Mouse (Mus musculus) hindlimb bud, embryonic 11.5 days (tissue): ENCODE results near the gene Vwa8.

ENCODE experiments used
- DNase-seq: peaks from one replicate; pipeline ENCODE4 v3.0.0-alpha.2; 2012; ENCODE audit warnings: low read depth, low spot score; ENCODE audit errors: extremely low spot score

The Vwa8 gene

DNA sequence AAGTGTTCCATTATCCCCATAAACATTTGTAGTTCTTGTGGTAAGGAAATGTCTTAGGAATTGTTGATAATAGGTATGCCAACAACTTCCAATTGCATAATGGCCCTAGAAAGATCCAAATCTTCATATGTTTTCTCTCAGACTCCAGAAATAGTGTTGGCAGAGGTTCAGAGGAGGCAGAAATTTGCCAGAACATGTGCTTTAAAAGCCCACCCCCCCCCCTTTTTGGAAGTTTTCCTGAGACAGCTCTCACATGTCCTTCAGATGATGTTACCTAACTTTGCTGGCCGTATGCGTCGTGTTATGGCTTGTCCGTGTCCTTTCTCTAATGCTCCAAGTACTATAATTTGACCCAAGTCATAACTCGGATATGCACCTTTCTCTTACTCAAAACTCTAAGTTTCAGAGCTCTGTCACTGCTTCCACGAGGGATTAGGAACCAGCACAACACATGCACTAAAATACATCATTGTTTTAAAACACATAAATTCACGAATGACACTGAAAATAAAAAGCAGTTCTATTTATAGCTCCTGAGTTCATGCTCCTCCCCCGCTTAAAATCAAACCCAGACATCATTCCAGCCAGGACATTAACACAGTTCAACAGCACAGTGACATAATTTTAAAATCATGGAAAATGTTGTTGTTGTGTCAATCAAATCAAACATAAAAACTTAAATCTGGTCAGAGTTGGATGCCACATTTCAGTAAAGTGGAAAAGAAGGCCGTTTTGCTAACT is 227.9 kb downstream of the Vwa8 start:
- peak; percentile 33 for DNase-seq

GRCm38 (mm10) chr14:79083573-79083972 is 234.7 kb downstream of the Vwa8 start:
- no peak for DNase-seq

GRCm38 (mm10) chr14:79086006-79086405 is 237.2 kb downstream of the Vwa8 start:
- DNase-seq = no peak

DNA sequence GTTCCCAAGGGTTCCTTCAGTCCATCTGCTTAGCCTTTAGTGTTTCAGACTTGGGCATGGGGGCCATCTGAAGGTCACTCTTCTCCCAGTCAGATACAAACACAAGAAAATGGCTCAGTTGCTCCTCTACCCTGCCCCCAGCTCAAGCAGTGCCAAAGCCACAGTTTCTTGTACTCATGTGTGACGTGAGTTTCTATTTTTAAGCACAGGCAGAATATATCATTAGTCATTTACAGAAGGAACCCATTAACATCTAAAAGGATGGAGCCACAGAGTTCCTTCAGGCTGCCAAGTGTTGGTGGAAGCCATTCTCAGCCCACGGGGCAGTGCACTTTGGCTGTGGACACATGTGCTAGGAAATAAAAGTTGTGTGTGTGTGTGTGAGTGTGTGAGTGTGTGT is 240.6 kb downstream of the Vwa8 start:
- DNase-seq = no peak

DNA sequence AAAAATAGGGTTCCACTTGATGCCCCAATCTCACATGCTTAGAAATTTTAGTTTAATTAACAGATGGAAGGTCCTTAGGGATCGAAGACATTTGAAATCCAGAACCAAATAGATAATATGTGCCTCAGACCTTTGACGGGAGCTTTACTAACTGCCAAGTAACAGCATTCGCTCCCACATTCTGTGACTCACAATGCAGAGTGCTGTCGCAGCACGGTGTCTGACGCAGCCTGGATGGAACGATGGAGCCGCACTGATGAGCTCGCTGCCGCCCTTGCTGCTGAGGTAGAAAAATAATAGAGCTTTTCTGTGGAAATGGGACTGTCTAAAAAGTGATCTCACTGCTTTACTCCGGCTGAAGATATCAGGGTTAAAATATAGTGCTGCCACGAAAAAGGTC is 248.3 kb downstream of the Vwa8 start:
- no peak for DNase-seq

DNA sequence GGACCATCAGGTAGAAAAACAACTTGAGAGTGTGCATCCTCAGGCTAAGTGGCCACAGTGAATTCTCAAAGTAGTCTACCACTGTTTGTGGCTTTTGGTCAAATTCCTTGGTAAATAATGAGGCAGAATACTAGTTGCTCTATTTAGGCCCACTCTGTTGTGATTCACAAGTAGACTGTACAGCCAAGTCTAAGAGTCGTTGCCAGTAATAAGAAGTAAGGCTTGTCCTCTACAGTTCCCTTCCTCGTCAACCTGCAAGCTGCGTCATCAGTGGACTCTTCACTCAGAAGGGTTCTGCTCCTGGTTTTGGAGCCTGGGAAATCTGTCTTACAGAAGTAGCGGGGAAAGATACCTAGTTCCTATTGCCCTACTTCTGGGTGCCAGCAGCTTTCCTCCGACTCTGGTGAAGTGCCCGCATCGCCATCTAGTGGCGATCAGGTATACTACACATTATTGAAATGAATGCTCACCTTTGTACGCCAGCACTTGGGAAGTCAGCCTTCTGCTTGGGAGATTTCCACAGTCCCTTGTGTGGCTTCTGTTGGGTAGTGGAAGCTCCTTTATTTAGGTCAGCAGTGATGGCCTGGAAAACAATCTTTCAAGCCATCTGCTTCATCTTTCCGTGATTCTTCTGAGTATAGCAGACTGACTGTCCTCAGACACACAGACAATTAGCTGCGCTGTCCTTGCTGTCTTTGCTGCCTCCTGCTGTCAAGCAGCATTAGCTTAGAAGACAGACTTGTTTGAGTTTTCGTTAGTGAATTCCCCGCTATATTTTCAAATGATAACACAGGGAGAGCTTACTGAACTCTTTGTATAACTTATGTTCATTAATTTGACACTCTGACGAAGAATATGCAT is 258.0 kb downstream of the Vwa8 start:
- peak; percentile 80 for DNase-seq

DNA sequence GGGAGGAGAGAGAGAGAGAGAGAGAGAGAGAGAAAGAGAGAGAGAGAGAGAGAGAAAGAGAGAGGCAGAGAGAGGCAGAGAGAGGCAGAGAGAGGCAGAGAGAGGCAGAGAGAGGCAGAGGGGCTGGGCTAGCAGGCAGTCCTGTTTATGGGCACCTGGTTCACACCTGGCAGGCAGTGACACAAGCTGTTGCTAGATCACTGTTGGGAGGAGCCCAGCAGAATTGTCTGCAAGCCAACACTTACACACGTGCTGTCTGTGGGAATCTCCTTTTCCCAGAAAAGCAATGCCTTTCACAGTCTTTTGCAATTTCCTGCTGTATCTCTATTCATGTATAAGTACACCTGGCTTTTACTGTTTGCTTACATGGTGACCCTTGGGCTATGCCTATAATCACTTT is 260.5 kb downstream of the Vwa8 start:
- DNase-seq = no peak

DNA sequence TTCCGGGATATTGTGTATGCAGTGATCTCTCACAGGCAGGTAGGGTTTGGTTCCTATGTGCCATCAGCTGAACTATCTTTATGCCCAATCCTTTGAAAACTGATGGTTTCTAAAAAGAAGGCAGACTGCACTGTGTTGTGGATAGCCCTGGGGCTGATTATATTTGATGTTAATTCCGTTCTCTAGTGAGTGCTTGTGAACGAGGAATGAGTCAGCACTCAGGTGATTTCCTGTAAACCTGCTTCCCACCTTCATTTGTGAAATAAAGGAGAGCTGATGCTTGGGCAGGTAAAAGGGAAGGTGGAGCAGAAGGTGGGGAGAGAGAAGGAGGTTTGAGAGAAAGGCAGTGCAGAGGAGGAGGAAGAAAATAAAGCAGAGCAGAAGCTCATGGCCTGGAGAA is 261.2 kb downstream of the Vwa8 start:
- no peak for DNase-seq

DNA sequence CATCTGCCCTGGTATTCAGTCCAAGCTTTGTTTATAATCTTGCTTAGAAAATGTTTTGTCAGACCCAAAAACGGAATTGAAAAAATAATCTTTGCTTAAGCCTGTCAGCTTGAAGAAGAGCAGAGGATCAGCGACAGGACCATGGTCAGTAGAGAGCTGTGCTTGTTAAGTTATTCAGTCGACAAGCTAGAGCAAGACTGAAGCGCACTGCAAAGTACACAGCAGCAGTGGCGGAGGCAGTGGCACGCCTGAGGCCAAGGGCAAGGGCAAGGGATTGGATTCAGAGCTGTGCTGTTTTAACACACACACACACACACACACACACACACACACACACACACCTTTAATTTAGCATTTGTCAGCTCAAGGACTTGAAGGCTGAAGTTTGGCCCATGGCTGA is 263.2 kb downstream of the Vwa8 start:
- no peak for DNase-seq

- DNase-seq = no peak
Measured at GRCm38 (mm10) chr14:79114526-79115383, 265.9 kb downstream of the Vwa8 start.

- no peak for DNase-seq
Measured at GRCm38 (mm10) chr14:79118457-79118856, 269.6 kb downstream of the Vwa8 start.

- DNase-seq = no peak
Measured at GRCm38 (mm10) chr14:79119354-79119753, 270.5 kb downstream of the Vwa8 start.

DNA sequence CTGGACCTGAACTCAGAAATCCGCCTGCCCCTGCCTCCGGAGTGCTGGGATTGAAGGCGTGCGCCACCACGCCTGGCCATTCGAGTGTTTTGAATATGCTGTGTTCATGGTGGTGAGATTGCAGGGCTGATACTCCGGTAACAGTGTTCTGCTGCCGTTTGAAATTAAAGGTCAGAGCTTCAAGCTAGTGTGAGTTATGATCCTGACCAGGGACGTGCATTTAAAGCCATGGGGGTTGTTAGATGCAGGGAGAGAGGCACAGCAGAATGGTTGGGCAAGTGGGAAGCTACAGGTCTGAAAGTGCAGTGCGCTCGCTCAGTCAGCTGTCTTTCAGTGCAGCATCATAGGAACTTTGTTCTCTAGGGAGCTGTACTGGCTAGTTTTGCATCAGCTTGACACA is 271.8 kb downstream of the Vwa8 start:
- no peak for DNase-seq

DNA sequence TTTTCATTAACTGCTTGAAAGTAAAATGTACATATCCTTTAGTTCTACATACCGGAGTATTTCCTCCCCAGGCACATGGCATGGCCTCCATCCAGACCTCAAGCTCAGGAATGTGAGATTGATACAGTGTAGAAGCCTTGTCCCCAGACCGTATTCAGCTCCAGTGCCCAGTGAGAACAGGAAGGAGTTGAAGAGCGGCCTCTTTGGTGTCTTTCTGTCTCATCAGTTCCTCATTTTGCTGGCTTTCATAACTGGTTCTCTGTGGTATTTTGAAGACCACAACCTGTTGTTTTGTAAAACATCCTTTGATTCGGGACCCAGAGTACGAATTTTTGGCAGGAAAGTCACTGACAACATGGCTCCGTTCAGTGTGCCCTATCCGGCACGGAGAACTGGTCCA is 274.6 kb downstream of the Vwa8 start:
- no peak for DNase-seq

GRCm38 (mm10) chr14:79124643-79125042 is 275.8 kb downstream of the Vwa8 start:
- DNase-seq = no peak

DNA sequence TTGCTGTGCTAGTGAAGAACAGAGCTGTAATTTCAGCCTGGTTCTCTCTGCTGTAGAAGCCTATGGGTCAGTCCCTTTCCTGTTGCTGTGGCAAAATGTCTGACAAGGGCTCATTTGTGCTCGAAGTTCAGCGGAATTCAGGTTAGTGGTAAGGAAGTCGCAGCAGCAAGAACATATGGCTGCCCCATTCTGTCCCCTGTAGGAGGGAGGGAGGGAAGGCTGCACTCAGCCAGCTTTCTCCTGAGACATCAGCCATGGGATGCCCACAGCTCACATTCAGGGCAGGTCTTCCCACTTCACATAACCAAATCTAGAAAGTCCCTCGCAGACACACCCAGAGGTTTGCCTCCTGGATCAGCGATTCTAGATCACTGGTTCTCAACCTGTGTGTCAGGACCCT is 277.3 kb downstream of the Vwa8 start:
- no peak for DNase-seq

DNA sequence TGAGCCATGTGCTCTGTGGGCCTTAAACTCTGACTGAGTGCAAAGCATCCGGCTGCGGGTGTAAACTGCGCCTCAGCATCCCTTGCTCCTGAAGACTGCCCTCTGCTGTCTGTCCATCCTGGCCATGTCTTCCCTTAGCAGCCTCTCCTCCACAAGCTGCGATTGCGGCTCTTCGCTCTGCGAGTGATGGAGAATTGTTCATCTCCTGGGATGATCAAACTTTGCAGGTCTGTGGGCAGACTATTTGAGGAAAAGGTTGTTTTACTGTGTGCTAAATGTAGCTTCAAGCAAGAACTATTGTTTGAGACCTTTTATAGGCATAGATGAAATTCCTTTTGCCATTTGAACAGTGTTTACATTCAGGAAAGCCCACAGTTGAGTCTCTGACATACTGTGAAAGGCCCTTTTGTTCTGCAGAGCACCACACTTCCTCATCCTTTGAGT is 286.1 kb downstream of the Vwa8 start:
- no peak for DNase-seq

- no peak for DNase-seq
Measured at GRCm38 (mm10) chr14:79135441-79135840, 286.6 kb downstream of the Vwa8 start.

GRCm38 (mm10) chr14:79136585-79136984 is 287.7 kb downstream of the Vwa8 start:
- DNase-seq = no peak

- DNase-seq = no peak
Measured at GRCm38 (mm10) chr14:79137100-79137499, 288.2 kb downstream of the Vwa8 start.

DNA sequence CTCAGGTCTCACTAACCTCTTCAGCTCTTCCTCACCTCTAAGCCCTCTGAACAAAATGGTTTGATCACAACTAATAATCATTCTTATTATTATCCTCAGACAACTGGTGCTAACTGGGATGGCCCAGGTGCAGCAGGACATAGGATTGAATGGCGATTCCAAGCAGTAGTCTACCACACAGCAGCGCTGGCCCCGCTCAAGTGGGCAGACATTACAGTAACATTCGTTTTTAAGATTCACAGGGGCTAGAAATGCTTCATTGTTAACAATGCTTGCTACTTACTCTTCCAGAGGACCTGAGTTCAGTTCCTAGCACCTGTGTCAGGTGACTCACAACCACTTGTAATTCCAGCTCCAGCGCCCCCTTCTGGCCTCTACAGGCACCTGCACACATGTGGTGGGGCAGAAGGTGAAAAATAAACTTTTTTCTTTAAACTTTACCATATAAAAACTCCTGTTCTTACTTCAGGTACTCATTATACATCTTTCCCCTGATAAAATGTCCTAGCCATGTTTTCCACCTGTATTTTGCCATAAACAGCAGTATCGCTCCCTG is 290.3 kb downstream of the Vwa8 start:
- no peak for DNase-seq
